Mouse (Mus musculus) frontal cortex, postnatal 14 days (tissue): ENCODE results near the gene Efcc1.
"Not testable (repeated sequence)": the region's sequence is repeated elsewhere in the genome, so short reads cannot be mapped to it uniquely, and the experiment has no call there.

Source experiments
- DNase-seq, 2 experiments: peaks; one replicate each; pipeline ENCODE4 v3.0.0; 2022; ENCODE audit warnings: low spot score in 2 of 2

Gene Efcc1

GRCm38 (mm10) chr6:87743281-87743680, 12.6 kb downstream of the Efcc1 start:
- no peak for DNase-seq

- DNase-seq, result no peak
Measured at GRCm38 (mm10) chr6:87744632-87745031, 14.0 kb downstream of the Efcc1 start.

GRCm38 (mm10) chr6:87745301-87745700, 14.6 kb downstream of the Efcc1 start:
- DNase-seq, result no peak

GRCm38 (mm10) chr6:87746059-87746458, 15.4 kb downstream of the Efcc1 start:
- DNase-seq, result no peak

GRCm38 (mm10) chr6:87746849-87747248, 16.2 kb downstream of the Efcc1 start:
- no peak for DNase-seq

GRCm38 (mm10) chr6:87748078-87748477, 17.4 kb downstream of the Efcc1 start:
- no peak for DNase-seq

- DNase-seq, result no peak
Measured at GRCm38 (mm10) chr6:87748531-87748930, 17.9 kb downstream of the Efcc1 start.

GRCm38 (mm10) chr6:87750184-87750910, 19.7 kb downstream of the Efcc1 start:
- no peak for DNase-seq

GRCm38 (mm10) chr6:87751574-87751973, 20.9 kb downstream of the Efcc1 start:
- no peak for DNase-seq

- DNase-seq, result no peak
Measured at GRCm38 (mm10) chr6:87755196-87755595, 24.5 kb downstream of the Efcc1 start.

- DNase-seq, result no peak
Measured at GRCm38 (mm10) chr6:87756896-87757295, 26.2 kb downstream of the Efcc1 start.

- DNase-seq, result no peak
Measured at GRCm38 (mm10) chr6:87759404-87759803, 28.7 kb downstream of the Efcc1 start.

GRCm38 (mm10) chr6:87759850-87760249, 29.2 kb downstream of the Efcc1 start:
- DNase-seq, result no peak

- DNase-seq, result no peak
Measured at GRCm38 (mm10) chr6:87762161-87762560, 31.5 kb downstream of the Efcc1 start.

GRCm38 (mm10) chr6:87763376-87764280, 33.0 kb downstream of the Efcc1 start:
- DNase-seq, result no peak

- DNase-seq, result not testable (repeated sequence)
Measured at GRCm38 (mm10) chr6:87764296-87764695, 33.6 kb downstream of the Efcc1 start.

- no peak for DNase-seq
Measured at GRCm38 (mm10) chr6:87770626-87771025, 40.0 kb downstream of the Efcc1 start.

- DNase-seq, result no peak
Measured at GRCm38 (mm10) chr6:87774466-87774865, 43.8 kb downstream of the Efcc1 start.

- no peak for DNase-seq
Measured at GRCm38 (mm10) chr6:87774909-87775308, 44.2 kb downstream of the Efcc1 start.

- no peak for DNase-seq
Measured at GRCm38 (mm10) chr6:87775588-87776245, 45.0 kb downstream of the Efcc1 start.

GRCm38 (mm10) chr6:87776663-87777062, 46.0 kb downstream of the Efcc1 start:
- no peak for DNase-seq

- DNase-seq, result no peak
Measured at GRCm38 (mm10) chr6:87777842-87778241, 47.2 kb downstream of the Efcc1 start, which contains the start of gene Gp9. TSS of gene Gp9 (plus strand) at chr6:87778072.
